Mouse (Mus musculus) megakaryocyte, adult 5-6 weeks (primary cell): Measurements from ENCODE around the gene Gatd1. TPM values are rescaled to one million over a fixed set of nuclear protein-coding genes. Genes with fewer than 3 reads are reported as not detected.

Source experiments
- ATAC-seq: 2 replicates; pipeline ENCODE4 v1.8.0; 2016; ENCODE audit warnings: mild to moderate bottlenecking, inconsistent platforms; ENCODE audit not compliant: poor library complexity, severe bottlenecking
- total RNA-seq, 2 experiments: library from RNA; stranded (forward) in 1 of 2; stranded (reverse) in 1 of 2; fragments of 153-499, 151-499 nt in 1 of 2; fragments of 221-1000, 200-1000 nt in 1 of 2; gene quantifications; 2 replicates each; pipeline versions ENCODE4 v1.2.3 to v1.2.4; 2015 to 2017

Gatd1 gene
- total RNA-seq, 2 experiments from 2014 or later, result 13.1 to 22.8 TPM

- ATAC-seq, result peak; percentile 53
These were observed 21.2 kb downstream of the Gatd1 start for GRCm38 (mm10) chr7:141392552-141393222.

- peak; percentile 74 for ATAC-seq
These were observed 22.0 kb downstream of the Gatd1 start, which contains the start of gene Taldo1 for GRCm38 (mm10) chr7:141391625-141392551. Taldo1 (plus strand) TSS chr7:141392199.

GRCm38 (mm10) chr7:141390326-141391259 lies 23.3 kb downstream of the Gatd1 start:
- ATAC-seq, result no peak

- no peak for ATAC-seq
These were observed 25.3 kb downstream of the Gatd1 start for GRCm38 (mm10) chr7:141388487-141389109.

GRCm38 (mm10) chr7:141387807-141388486 lies 26.0 kb downstream of the Gatd1 start:
- ATAC-seq, result no peak

DNA sequence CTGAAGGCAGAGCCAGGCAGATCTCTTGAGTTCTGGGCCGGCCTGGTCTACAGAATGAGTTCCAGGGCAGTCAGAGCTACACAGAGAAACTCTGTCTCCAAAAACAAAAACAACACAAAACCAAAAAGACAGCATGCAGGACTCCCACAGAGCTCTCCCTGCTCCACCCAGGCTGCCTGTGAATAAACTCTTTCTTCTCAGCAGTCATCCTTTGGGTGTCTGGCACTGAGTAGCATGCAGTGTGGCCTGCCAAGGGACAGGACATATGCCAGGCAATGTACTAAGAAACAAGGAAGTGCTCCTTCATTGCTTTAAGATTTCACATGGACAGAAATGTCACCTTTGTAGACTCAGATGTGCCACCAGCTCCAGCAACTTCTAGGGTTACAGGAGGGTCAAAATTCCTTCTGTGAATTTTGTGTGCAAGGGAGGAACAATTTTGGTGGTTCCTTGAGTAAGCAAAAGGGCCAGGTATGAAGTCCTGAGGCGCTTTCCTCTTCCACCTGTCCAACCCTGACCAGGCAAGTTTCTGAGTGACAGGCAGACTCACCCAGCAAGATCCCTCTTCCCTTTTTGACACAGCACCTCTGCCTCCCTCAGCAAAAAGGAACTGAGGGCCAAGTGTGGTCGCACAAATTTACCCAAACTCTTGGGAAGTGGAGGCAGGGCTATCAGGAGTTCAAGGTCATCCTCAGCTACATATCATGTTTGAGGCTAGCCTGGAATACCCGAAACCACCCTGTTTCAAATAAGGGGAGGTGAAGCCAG lies 32.7 kb downstream of the Gatd1 start:
- peak; percentile 70 for ATAC-seq

DNA sequence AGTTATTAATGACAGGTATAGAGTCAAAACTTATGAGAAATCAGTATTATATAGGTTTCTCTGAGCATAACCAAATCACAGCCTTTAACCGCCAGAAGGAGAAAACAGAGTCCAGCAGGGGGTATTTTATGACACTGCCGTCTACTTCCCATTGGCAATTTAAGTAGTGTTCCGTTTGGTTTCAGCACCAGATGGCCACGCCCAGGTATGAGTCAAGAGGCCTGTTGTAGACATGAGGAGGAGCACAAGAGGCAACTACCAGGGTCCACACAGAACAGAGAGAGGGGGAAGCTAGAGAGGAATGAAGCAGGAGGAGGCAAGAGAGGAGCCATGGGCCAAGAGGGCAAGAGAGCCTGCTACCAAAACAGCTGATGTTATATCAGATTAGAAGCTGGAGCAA lies 34.4 kb downstream of the Gatd1 start:
- ATAC-seq, result peak; percentile 86

- ATAC-seq, result no peak
These were observed 39.5 kb downstream of the Gatd1 start for GRCm38 (mm10) chr7:141374399-141374798.

DNA sequence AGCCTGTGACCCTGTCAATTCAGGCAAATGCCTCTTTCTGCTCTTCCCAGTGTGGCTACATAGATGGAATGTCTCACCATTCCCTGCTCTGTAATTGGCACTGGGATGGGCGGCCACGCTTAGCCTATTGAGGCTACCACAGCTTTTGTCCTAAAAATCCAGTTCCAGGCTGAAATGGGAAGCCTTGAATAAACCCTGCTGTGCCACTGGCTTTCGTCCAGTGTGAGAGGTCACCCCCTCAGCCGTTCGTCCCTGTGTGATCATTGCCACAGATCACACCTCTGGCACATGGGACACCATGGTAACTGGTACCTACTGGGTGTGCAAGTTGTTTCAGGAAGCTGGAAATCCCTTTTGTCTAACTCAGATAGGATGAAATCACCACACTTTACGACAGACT lies 40.3 kb downstream of the Gatd1 start:
- no peak for ATAC-seq

GRCm38 (mm10) chr7:141371942-141372595 lies 41.9 kb downstream of the Gatd1 start:
- ATAC-seq, result peak; percentile 79

DNA sequence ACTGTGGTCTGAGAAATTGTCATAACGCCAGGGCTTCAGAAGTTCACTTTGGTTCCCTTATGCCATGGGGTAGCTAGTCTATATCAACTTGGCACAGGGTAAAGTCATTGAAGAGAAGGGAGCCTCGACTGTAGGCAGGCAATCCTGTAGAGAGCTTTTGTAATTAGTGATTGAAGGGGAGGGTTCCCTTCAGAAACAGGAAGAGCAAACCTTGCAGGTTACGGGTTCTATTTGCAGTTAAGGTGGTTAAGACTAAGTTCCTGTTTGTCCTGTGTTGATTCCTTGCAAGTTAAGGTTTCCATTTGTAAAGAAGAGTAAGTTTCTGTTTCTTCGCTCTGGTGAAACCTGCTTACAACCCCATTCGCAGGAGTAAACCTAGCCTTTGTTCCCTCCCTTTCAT lies 44.0 kb downstream of the Gatd1 start:
- peak; percentile 67 for ATAC-seq

DNA sequence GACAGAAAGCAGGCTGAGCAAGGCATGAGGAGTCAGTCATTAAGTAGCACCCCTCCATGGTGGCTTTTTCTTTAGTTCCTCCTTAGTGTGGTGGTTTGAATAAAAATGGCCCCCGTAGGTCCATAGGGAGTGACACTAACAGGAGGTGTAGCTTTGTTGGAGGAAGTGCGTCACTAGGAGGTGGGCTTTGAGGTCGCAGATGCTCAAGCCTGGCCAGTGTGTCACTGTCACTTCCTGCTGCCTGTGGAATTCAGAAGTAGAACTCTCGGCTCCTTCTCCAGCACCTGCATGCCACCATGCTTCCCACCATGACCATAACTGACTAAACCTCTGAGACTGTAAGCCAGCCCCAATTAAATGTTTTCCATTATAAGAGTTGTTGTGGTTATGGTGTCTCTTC lies 46.6 kb downstream of the Gatd1 start:
- no peak for ATAC-seq

- no peak for ATAC-seq
These were observed 48.9 kb downstream of the Gatd1 start for GRCm38 (mm10) chr7:141365049-141365445.

- ATAC-seq, result no peak
These were observed 49.4 kb downstream of the Gatd1 start for GRCm38 (mm10) chr7:141364349-141365048.

DNA sequence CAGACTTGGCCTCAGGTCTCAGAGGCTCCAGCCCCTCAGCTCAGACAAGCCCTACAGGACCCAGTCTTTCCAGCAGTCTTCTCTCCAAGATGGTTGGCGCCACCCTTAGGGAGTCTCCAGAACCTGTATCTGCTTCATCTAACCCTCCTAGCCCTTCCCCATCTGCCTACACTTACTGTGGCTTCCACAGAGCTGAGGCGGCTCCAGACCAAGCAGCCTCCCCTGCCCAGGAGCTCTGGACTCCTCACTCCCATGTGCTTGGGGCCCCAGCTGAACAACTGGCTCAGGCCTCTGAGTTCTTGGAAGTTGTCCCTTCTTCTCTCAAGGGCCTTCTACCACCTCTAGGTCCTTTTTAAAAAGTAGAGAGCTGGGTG lies 50.2 kb downstream of the Gatd1 start:
- no peak for ATAC-seq

- peak; percentile 91 for ATAC-seq
These were observed 50.7 kb downstream of the Gatd1 start for GRCm38 (mm10) chr7:141363106-141363751.

GRCm38 (mm10) chr7:141361510-141361909 lies 52.4 kb downstream of the Gatd1 start:
- ATAC-seq, result no peak
